Mouse (Mus musculus) brain, embryonic 14.5 days (tissue): ENCODE measurements at regions not wholly inside any gene's neighbourhood (a gene's known extent, or its start where the extent isn't known, plus 50 kb on each side); places are given as distances from the start of the nearest gene placed in this dataset.

Source experiments
- CTCF ChIP-seq: fragments of 200-500 bp; IDR thresholded peaks from 2 replicates; pipeline ENCODE4 v1.5.1; 2012; ENCODE audit warnings: inconsistent platforms, mild to moderate bottlenecking, moderate library complexity, borderline replicate concordance; ENCODE audit not compliant: insufficient read depth, insufficient read length; ENCODE audit errors: extremely low read depth
- POLR2A ChIP-seq: fragments of 200-500 bp; IDR thresholded peaks from 2 replicates; pipeline ENCODE4 v1.6.1; 2012; ENCODE audit warnings: mild to moderate bottlenecking, inconsistent platforms, borderline replicate concordance; ENCODE audit not compliant: poor library complexity, insufficient read depth, insufficient read length, severe bottlenecking; ENCODE audit errors: extremely low read depth

- TF ChIP-seq CTCF, result no peak
- TF ChIP-seq POLR2A, result no peak
Observed at GRCm38 (mm10) chr16:80920711-80921279, 279.7 kb upstream of the Ncam2 start.
